Mouse (Mus musculus) liver, adult 2 months (tissue): ENCODE data around the gene Heg1.

Experiments used
- CTCF ChIP-seq: fragments of 200-500 bp; IDR thresholded peaks from 2 replicates; pipeline ENCODE4 v1.5.1; 2011; ENCODE audit warnings: low read depth, low read length, control low read depth
- POLR2A ChIP-seq: fragments of 200-500 bp; IDR thresholded peaks from 2 replicates; pipeline ENCODE4 v1.6.1; 2011; ENCODE audit warnings: low read length, control low read depth; ENCODE audit not compliant: insufficient read depth; ENCODE audit errors: extremely low read depth

GRCm38 (mm10) chr16:33698277-33698790 is 14.2 kb downstream of the Heg1 start:
- TF ChIP-seq POLR2A: no peak
- no peak for TF ChIP-seq CTCF
